Mouse (Mus musculus) hindbrain, embryonic 11.5 days (tissue): ENCODE measurements around the gene Tmcc1. TPM values are rescaled to one million over a fixed set of nuclear protein-coding genes. Genes with fewer than 3 reads are reported as not detected.

Experiments
- ATAC-seq: fragments of 200-750 bp; cut with Nextera tagmentation; 2 replicates; pipeline ENCODE4 v1.8.0; 2017; ENCODE audit warnings: mild to moderate bottlenecking, moderate TSS enrichment, moderate library complexity; ENCODE audit not compliant: low FRiP score
- DNase-seq: peaks from one replicate; pipeline ENCODE4 v3.0.0-alpha.2; 2015; ENCODE audit warnings: low spot score
- H3K27ac ChIP-seq: fragments of 300-500 bp; sonication (generic); 2 replicates; pipeline ENCODE4 v1.5.1; 2014; ENCODE audit warnings: mild to moderate bottlenecking, low read depth, low read length
- H3K27me3 ChIP-seq: fragments of 300-500 bp; sonication (generic); 2 replicates; pipeline ENCODE4 v1.6.1; 2014; ENCODE audit warnings: mild to moderate bottlenecking, low read length, moderate library complexity, mixed read lengths; ENCODE audit not compliant: control insufficient read depth, insufficient read depth
- H3K36me3 ChIP-seq: fragments of 300-500 bp; sonication (generic); 2 replicates; pipeline ENCODE4 v1.6.1; 2014; ENCODE audit warnings: mild to moderate bottlenecking, low read length, moderate library complexity, mixed read lengths; ENCODE audit not compliant: control insufficient read depth, insufficient read depth
- H3K4me1 ChIP-seq: fragments of 300-500 bp; sonication (generic); replicated peaks from 2 replicates; pipeline ENCODE4 v1.6.1; 2014; ENCODE audit warnings: low read length, mixed read lengths; ENCODE audit not compliant: control insufficient read depth, insufficient read depth
- H3K4me2 ChIP-seq: fragments of 300-500 bp; sonication (generic); replicated peaks from 2 replicates; pipeline ENCODE4 v1.6.1; 2014; ENCODE audit warnings: mild to moderate bottlenecking, low read depth, low read length
- H3K4me3 ChIP-seq: fragments of 300-500 bp; sonication (generic); 2 replicates; pipeline ENCODE4 v1.5.1; 2014; ENCODE audit warnings: low read depth, low read length
- H3K9ac ChIP-seq: fragments of 300-500 bp; sonication (generic); 2 replicates; pipeline ENCODE4 v1.6.1; 2014; ENCODE audit warnings: low read depth, low read length
- H3K9me3 ChIP-seq: fragments of 300-500 bp; sonication (generic); 2 replicates; pipeline ENCODE4 v1.6.1; 2016; ENCODE audit warnings: low read length; ENCODE audit not compliant: control insufficient read depth
- whole genome bisulfite sequencing: fragments of 180-500 bp; shearing (Covaris S2); extraction: QIAGEN DNeasy Blood & Tissue Kit; methylation state at CpG from one replicate; pipeline ENCODE4 v1.1.7; 2014; 5-methylcytosine and 5-hydroxymethylcytosine counted together
- polyA plus RNA-seq: library from polyadenylated mRNA; unstranded; fragments of >200 nt; fragmentation: Nextera tagmentation; extraction: Ambion mirVana; gene quantifications from 2 replicates; pipeline ENCODE4 v1.2.1, GENCODE M21; 2014

Tmcc1 gene
- polyA plus RNA-seq, 1 experiment from 2014 or later: 23.4 TPM

DNA sequence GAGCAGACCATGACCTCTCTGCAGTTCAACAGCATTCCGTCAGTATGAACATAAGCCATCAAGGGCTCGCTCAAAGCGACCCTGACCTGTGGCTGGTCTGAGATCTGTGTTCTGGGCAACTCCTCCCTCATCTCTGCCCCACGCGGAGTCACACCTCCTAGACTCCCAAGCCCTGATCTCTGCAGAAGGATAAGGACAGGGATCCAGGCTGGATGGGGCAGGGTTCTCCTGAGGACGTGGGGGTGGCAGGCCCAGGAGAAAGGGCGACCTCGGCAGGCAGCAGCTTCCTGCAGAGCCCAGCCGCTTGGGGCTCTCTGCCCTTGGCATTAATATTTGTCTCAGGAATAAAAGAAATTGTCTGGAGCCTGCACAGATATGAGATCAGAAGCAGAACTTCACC is 207.7 kb downstream of the Tmcc1 start:
- Histone ChIP-seq H3K4me3 (no peak overlapping the region), H3K27ac (no peak overlapping the region), H3K4me2 (no peak overlapping the region), H3K9ac (no peak overlapping the region), H3K27me3 (no peaks in the 10 kb centered on the region), H3K4me1 (peaks cover 5% of the 10 kb centered on the region; the same call in 1 of the 2 replicates), H3K9me3 (no peaks in the 10 kb centered on the region), H3K36me3 (no peaks in the 10 kb centered on the region)
- ATAC-seq: no peak
- no peak for DNase-seq
- 57% methylated on average over 9 of the region's 9 CpGs for WGBS

DNA sequence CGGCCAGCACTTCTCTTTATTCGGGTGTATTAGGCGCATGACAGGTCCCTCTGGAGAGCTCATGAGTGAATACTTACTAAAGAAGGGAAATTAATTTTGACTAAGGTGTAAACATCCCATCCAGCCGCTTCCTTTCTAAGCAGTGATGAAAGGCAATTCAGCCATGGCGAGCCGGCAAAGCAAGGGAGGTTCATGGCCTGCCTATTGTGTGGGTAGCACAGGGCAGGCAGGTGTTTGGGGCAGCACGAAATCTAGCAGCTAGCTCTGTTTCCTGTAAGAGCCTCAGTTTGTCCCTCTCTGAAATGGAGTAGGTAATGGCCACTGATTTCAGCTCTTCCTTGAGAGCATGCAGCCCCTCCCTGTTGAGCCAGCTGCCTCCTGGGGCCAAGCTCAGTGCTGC is 208.7 kb downstream of the Tmcc1 start:
- Histone ChIP-seq H3K4me3 (no peak overlapping the region), H3K36me3 (no peaks in the 10 kb centered on the region), H3K27me3 (no peaks in the 10 kb centered on the region), H3K4me1 (peaks cover 9% of the 10 kb centered on the region; the same call in 1 of the 2 replicates), H3K27ac (no peak overlapping the region), H3K4me2 (no peak overlapping the region), H3K9me3 (no peaks in the 10 kb centered on the region), H3K9ac (no peak overlapping the region)
- DNase-seq (no peak), ATAC-seq (no peak)
- 70% methylated on average over 7 of the region's 7 CpGs for WGBS

DNA sequence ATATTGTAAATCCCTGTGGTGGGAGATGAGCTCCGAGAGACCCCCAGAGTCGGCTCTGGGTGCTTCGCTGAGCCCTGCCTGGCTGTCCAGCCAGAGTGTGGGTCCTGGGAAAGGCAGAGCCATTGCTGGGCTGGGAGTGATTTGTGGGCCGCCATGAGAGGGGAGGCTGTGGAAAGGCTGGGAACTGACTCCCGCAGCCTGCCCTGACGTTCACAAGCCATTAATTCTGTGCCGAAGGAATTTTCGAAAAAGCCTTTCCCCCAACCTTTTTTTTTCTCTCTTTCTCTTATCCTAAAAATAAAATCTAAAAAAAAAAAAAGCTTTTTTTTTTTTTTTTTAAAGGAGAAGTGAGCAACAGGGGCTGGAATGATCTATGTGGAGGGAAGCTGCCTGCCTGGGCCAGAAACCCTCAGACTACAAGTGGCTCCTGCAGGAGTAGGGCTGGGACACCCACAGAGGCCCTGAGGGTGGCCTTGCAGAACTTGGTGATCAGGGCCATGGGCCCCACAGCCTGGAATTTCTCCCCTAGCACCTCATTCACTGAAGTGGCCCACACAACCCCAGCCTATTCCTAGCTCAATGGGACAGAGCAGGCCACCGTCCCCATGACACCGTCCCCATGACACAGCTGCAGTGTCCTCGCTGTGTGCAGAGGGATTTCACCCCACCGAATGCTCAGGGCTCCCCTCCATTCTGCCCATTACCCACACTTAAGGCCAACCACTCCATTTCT is 209.8 kb downstream of the Tmcc1 start:
- no peaks in the 10 kb centered on the region for H3K27me3 ChIP-seq
- no peaks in the 10 kb centered on the region for H3K9me3 ChIP-seq
- H3K4me1 ChIP-seq: peaks cover 9% of the 10 kb centered on the region; the same call in 1 of the 2 replicates
- no peak overlapping the region for H3K9ac ChIP-seq
- no peak for DNase-seq
- H3K4me3 ChIP-seq: no peak overlapping the region
- WGBS: 70% methylated on average over 11 of the region's 12 CpGs
- no peaks in the 10 kb centered on the region for H3K36me3 ChIP-seq
- no peak overlapping the region for H3K4me2 ChIP-seq
- ATAC-seq: no peak
- no peak overlapping the region for H3K27ac ChIP-seq

DNA sequence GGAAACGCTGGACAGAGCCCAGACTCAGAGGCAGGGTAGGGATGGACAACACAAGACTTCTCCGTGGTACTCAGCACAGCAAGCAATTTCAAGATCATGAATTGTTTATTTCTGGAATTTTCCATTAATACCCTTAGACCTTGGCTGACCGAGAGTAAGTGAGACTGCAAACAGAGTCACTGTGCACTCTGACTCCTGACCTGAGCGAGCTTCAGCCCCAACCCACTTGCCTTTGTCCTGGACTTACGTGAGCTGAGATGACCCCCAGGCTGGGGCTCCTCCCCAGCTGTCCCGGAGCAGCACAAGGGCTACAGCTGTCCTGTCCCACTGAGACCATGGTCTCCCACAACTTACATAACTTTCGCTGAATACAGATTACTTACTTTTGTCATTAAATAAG is 210.4 kb downstream of the Tmcc1 start:
- Histone ChIP-seq H3K27me3 (no peaks in the 10 kb centered on the region), H3K36me3 (no peaks in the 10 kb centered on the region), H3K4me3 (no peak overlapping the region), H3K9me3 (no peaks in the 10 kb centered on the region), H3K4me1 (peaks cover 9% of the 10 kb centered on the region; the same call in 1 of the 2 replicates), H3K4me2 (no peak overlapping the region), H3K9ac (no peak overlapping the region), H3K27ac (no peak overlapping the region)
- 65% methylated on average over 7 of the region's 7 CpGs for WGBS
- ATAC-seq (no peak), DNase-seq (no peak)

DNA sequence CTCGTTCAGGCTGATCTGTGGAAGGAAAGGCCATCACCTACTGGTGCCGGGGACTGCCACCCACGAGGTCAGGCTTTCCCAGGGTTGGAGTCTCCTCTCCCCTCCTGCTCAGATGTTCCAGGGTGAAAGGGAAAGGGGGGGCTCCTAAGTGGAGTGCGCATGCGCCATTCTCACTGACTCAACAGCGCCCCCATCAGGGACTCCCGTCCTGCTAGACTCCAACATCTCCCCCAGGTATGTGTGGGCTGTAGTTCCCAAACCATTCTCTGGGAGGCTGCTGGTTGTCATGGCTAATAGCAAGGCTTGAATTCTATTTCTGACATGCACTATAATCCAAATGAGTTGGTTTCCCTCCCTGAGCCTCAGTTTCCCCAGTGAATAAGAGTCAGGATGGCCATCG is 214.7 kb downstream of the Tmcc1 start:
- Histone ChIP-seq H3K4me2 (no peak overlapping the region), H3K27ac (no peak overlapping the region), H3K36me3 (no peaks in the 10 kb centered on the region), H3K4me3 (no peak overlapping the region), H3K9ac (no peak overlapping the region), H3K9me3 (no peaks in the 10 kb centered on the region), H3K4me1 (peaks cover 3% of the 10 kb centered on the region; the same call in 1 of the 2 replicates), H3K27me3 (no peaks in the 10 kb centered on the region)
- ATAC-seq (no peak), DNase-seq (no peak)
- 62% methylated on average over 8 of the region's 8 CpGs for WGBS

DNA sequence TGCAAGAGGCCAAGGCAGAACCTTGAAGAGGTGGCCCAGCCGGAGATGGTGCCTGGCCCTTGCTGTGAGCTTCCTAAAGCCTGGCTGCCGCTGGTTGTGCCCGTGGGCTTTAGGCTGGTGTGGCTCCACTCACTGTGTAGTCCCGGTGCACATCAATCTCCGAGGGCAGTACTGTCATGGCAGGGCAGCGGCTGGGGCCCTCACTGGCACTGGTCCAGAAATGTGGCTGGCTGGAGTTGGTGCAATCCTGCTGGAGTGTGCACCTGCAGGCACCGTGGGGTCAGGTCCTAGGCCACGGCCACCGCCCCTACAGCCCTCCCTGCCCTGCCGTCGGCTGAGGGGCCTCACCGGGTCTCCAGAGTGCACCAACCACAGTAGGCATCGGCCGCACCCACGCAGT is 215.5 kb downstream of the Tmcc1 start:
- H3K9ac ChIP-seq: no peak overlapping the region

DNA sequence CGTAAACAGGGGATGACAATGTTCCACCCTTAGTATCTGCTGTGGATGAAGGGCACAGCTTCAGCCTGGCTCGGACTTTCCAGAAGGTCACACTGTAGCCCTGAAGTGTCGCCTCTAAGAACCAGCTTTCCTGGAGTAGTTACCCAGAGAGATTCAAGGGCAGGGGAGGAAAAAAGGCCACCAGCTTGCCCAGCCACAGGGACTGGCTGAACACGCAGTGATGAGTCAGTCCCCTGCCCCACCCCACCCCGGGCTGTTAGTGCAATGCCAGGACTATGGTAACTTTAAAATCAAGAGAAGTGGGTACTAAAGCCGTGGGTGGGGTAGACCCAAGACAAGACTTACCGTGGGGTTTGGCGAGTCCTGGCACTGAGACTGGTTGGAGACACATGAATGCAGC is 217.7 kb downstream of the Tmcc1 start:
- Histone ChIP-seq H3K9me3 (no peaks in the 10 kb centered on the region), H3K4me3 (no peak overlapping the region), H3K4me2 (no peak overlapping the region), H3K36me3 (no peaks in the 10 kb centered on the region), H3K9ac (no peak overlapping the region), H3K4me1 (peaks cover 3% of the 10 kb centered on the region; the same call in 1 of the 2 replicates), H3K27ac (no peak overlapping the region), H3K27me3 (no peaks in the 10 kb centered on the region)
- 88% methylated on average over 8 of the region's 8 CpGs for WGBS
- ATAC-seq: no peak
- DNase-seq: no peak

More for the DNA sequence above, 215.5 kb downstream of the Tmcc1 start:
- Histone ChIP-seq H3K4me3 (no peak overlapping the region), H3K27ac (no peak overlapping the region), H3K4me2 (no peak overlapping the region), H3K27me3 (no peaks in the 10 kb centered on the region), H3K36me3 (no peaks in the 10 kb centered on the region), H3K4me1 (peaks cover 3% of the 10 kb centered on the region; the same call in 1 of the 2 replicates), H3K9me3 (no peaks in the 10 kb centered on the region)
- ATAC-seq: no peak
- WGBS: 89% methylated on average over 15 of the region's 15 CpGs
- no peak for DNase-seq

DNA sequence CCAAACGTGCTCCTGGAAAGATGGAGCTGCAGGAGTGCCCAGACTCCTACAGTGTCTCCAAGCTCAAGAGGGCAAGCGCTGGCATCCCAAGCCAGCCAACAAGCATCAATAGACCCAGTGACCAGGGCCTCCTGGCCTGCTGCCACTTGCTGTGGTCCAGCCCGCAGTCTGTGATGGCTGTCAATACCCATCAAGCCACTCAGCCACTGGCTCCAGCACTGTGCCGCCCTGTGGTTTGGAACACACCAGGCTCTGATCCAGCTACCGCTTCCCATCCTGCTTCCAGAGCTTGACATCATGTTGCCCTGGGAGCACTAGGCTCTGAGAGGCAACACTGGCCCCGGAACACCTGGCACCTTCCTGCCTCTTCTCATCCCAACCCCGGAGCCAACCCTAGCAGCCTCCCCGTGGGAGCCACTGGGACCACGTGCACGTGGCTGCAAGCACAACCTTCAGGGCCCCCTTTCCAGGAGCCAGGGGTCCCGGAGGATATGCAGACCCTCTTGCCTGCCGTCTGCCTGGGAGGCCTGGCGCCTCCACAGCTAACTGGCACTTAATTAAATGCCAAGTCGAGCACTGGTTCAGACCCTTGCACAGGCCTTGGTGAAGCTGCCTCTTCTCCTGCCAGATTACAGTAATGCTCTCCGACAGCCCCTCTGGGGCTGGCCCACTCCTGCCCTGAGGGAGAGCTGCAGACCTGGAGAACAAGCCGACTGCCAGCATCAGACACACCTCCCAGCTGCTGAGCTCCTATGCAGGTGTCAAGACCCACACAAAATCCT is 219.2 kb downstream of the Tmcc1 start:
- H3K9me3 ChIP-seq: no peaks in the 10 kb centered on the region
- no peak overlapping the region for H3K27ac ChIP-seq
- WGBS: 83% methylated on average over 16 of the region's 16 CpGs
- H3K9ac ChIP-seq: no peak overlapping the region
- H3K4me2 ChIP-seq: no peak overlapping the region
- DNase-seq (no peak), ATAC-seq (no peak)
- no peaks in the 10 kb centered on the region for H3K27me3 ChIP-seq
- H3K36me3 ChIP-seq: no peaks in the 10 kb centered on the region
- no peaks in the 10 kb centered on the region for H3K4me1 ChIP-seq
- H3K4me3 ChIP-seq: no peak overlapping the region
